Comparison of ENCODE assay signal across 22 mouse cellular contexts in genomic region chr19:58077529-58078070, GRCm38 (mm10).
DNase-seq lines count a peak whose midpoint lies in the region; ATAC-seq and TF ChIP-seq lines count a peak whose summit lies in the region.
"Had no signal": no experiment of that assay in that cellular context is flagged by ENCODE, and none has a peak within 500 bp of the region (broad histone marks: within the 10 kb centered on the region; RNA-seq: fewer than 3 reads in every experiment).

No protein-coding gene starts in this region.

- peak; percentile 76 for ATAC-seq in forebrain, embryonic 13.5 days
- 0 out of 2 replicates have a peak, but pooled peaks have one; percentile 43 for ATAC-seq in midbrain, embryonic 13.5 days
- ATAC-seq in midbrain, postnatal 0 days (ENCODE audit: low FRiP score), result no peak
- ATAC-seq in midbrain, embryonic 14.5 days (ENCODE audit: low FRiP score, low TSS enrichment), result no peak
- ATAC-seq in intestine, postnatal 0 days, result no peak
- no peak for ATAC-seq in megakaryocyte progenitor cell, adult 5-6 weeks (replicated peaks; ENCODE audit: poor library complexity)
- ATAC-seq: liver, postnatal 0 days; lung, postnatal 0 days had no signal

- no peak for DNase-seq in forebrain, embryonic 10.5 days (ENCODE audit: extremely low spot score, low spot score)
- DNase-seq in midbrain, postnatal 0 days (ENCODE audit: low spot score), result no peak
- peak; percentile 48 for DNase-seq in midbrain, embryonic 14.5 days
- DNase-seq: adrenal gland, postnatal 14 days; cerebellum, adult 8-10 months; cerebellum, postnatal 36 days; embryo, embryonic 11 days; kidney, adult 18-20 months; kidney, postnatal 4 days; liver, postnatal 0 days; right cerebral cortex, adult 18-20 months; right cerebral cortex, postnatal 4 days; thymus, postnatal 36 days had no signal

- H3K36me3 ChIP-seq in forebrain, embryonic 13.5 days (ENCODE audit: poor library complexity, severe bottlenecking), result no peaks in the 10 kb centered on the region
- no peaks in the 10 kb centered on the region for H3K36me3 ChIP-seq in forebrain, embryonic 10.5 days (replicated peaks)
- H3K36me3 ChIP-seq in midbrain, embryonic 13.5 days, result no peaks in the 10 kb centered on the region
- H3K36me3 ChIP-seq in midbrain, postnatal 0 days (ENCODE audit: insufficient read depth, low read length), result no peaks in the 10 kb centered on the region
- H3K36me3 ChIP-seq in midbrain, embryonic 14.5 days (ENCODE audit: control insufficient read depth, insufficient read depth, low read length), result no peaks in the 10 kb centered on the region
- no peaks in the 10 kb centered on the region for H3K36me3 ChIP-seq in intestine, postnatal 0 days (ENCODE audit: control insufficient read depth, insufficient read depth)
- H3K36me3 ChIP-seq: heart, embryonic 10.5 days; limb, embryonic 12.5 days; neural tube, embryonic 12.5 days had no signal

- H3K9me3 ChIP-seq in forebrain, embryonic 13.5 days (replicated peaks), result no peaks in the 10 kb centered on the region
- no peaks in the 10 kb centered on the region for H3K9me3 ChIP-seq in forebrain, embryonic 10.5 days
- H3K9me3 ChIP-seq in midbrain, embryonic 13.5 days, result no peaks in the 10 kb centered on the region; the same call in 1 of the 2 replicates
- no peaks in the 10 kb centered on the region for H3K9me3 ChIP-seq in midbrain, postnatal 0 days (ENCODE audit: low read length)
- no peaks in the 10 kb centered on the region for H3K9me3 ChIP-seq in midbrain, embryonic 14.5 days (ENCODE audit: control insufficient read depth, low read length)
- H3K9me3 ChIP-seq in intestine, postnatal 0 days (ENCODE audit: control insufficient read depth), result no peaks in the 10 kb centered on the region
- H3K9me3 ChIP-seq: heart, embryonic 10.5 days; limb, embryonic 12.5 days; neural tube, embryonic 12.5 days had no signal

- 0 out of 2 replicates have a peak, but pooled peaks cover 2% of the 10 kb centered on the region for H3K27me3 ChIP-seq in forebrain, embryonic 13.5 days
- H3K27me3 ChIP-seq in forebrain, embryonic 10.5 days (ENCODE audit: poor library complexity, severe bottlenecking), result peaks cover 16% of the 10 kb centered on the region
- H3K27me3 ChIP-seq in midbrain, embryonic 13.5 days, result no peaks in the 10 kb centered on the region
- no peaks in the 10 kb centered on the region for H3K27me3 ChIP-seq in midbrain, postnatal 0 days (ENCODE audit: insufficient read depth, low read length)
- H3K27me3 ChIP-seq in midbrain, embryonic 14.5 days (ENCODE audit: control insufficient read depth, insufficient read depth, low read length), result no peaks in the 10 kb centered on the region
- H3K27me3 ChIP-seq in intestine, postnatal 0 days (replicated peaks; ENCODE audit: control insufficient read depth, insufficient read depth, low read length), result no peaks in the 10 kb centered on the region
- H3K27me3 ChIP-seq: limb, embryonic 12.5 days; neural tube, embryonic 12.5 days had no signal

- H3K9ac ChIP-seq in forebrain, embryonic 13.5 days, result no peak overlapping the region
- peak overlapping the region; percentile 42; the same call in 1 of the 2 replicates for H3K9ac ChIP-seq in midbrain, embryonic 13.5 days (replicated peaks)
- no peak overlapping the region for H3K9ac ChIP-seq in midbrain, postnatal 0 days (replicated peaks; ENCODE audit: low read length, poor library complexity, severe bottlenecking)
- no peak overlapping the region for H3K9ac ChIP-seq in midbrain, embryonic 14.5 days (replicated peaks; ENCODE audit: low read length)
- no peak overlapping the region for H3K9ac ChIP-seq in intestine, postnatal 0 days (ENCODE audit: low read depth, low read length)
- H3K9ac ChIP-seq: limb, embryonic 12.5 days; liver, postnatal 0 days; neural tube, embryonic 12.5 days had no signal

- TF ChIP-seq CTCF in midbrain, postnatal 0 days (IDR thresholded peaks at IDR 0.05), result no peak
- no peak for TF ChIP-seq CTCF in intestine, postnatal 0 days (IDR thresholded peaks at IDR 0.05; ENCODE audit: low read depth)

- H3K27ac ChIP-seq in forebrain, embryonic 13.5 days, result peak overlapping the region; percentile 32; the same call in 1 of the 2 replicates
- no peak overlapping the region for H3K27ac ChIP-seq in forebrain, embryonic 10.5 days
- H3K27ac ChIP-seq in midbrain, embryonic 13.5 days, result peak overlapping the region; percentile 64
- no peak overlapping the region for H3K27ac ChIP-seq in midbrain, postnatal 0 days (ENCODE audit: low read depth, low read length)
- peak overlapping the region; percentile 72; the same call in 1 of the 2 replicates for H3K27ac ChIP-seq in midbrain, embryonic 14.5 days (replicated peaks; ENCODE audit: low read depth, low read length)
- H3K27ac ChIP-seq in intestine, postnatal 0 days (ENCODE audit: low read depth, low read length), result no peak overlapping the region
- H3K27ac ChIP-seq: heart, embryonic 10.5 days; limb, embryonic 12.5 days; neural tube, embryonic 12.5 days had no signal

- H3K4me3 ChIP-seq in forebrain, embryonic 13.5 days, result no peak overlapping the region
- no peak overlapping the region for H3K4me3 ChIP-seq in forebrain, embryonic 10.5 days
- no peak overlapping the region for H3K4me3 ChIP-seq in midbrain, embryonic 13.5 days (replicated peaks)
- H3K4me3 ChIP-seq in midbrain, postnatal 0 days (ENCODE audit: low read depth, low read length), result no peak overlapping the region
- no peak overlapping the region for H3K4me3 ChIP-seq in midbrain, embryonic 14.5 days (replicated peaks; ENCODE audit: low read depth, low read length)
- H3K4me3 ChIP-seq in intestine, postnatal 0 days (ENCODE audit: low read depth, low read length), result no peak overlapping the region
- H3K4me3 ChIP-seq: heart, embryonic 10.5 days; limb, embryonic 12.5 days; neural tube, embryonic 12.5 days had no signal

- WGBS in forebrain, embryonic 13.5 days, result 41% methylated on average over 10 of the region's 10 CpGs
- WGBS in forebrain, embryonic 10.5 days, result 83% methylated on average over 10 of the region's 10 CpGs
- 63% methylated on average over 10 of the region's 10 CpGs for WGBS in midbrain, embryonic 13.5 days
- WGBS in midbrain, postnatal 0 days, result 55% methylated on average over 10 of the region's 10 CpGs
- 60% methylated on average over 10 of the region's 10 CpGs for WGBS in midbrain, embryonic 14.5 days
- 85% methylated on average over 10 of the region's 10 CpGs for WGBS in intestine, postnatal 0 days

- peaks cover 14% of the 10 kb centered on the region for H3K4me1 ChIP-seq in forebrain, embryonic 13.5 days
- peaks cover 26% of the 10 kb centered on the region for H3K4me1 ChIP-seq in forebrain, embryonic 10.5 days
- peaks cover 17% of the 10 kb centered on the region for H3K4me1 ChIP-seq in midbrain, embryonic 13.5 days (replicated peaks)
- no peaks in the 10 kb centered on the region for H3K4me1 ChIP-seq in midbrain, postnatal 0 days (ENCODE audit: insufficient read depth, low read length)
- H3K4me1 ChIP-seq in midbrain, embryonic 14.5 days (ENCODE audit: control insufficient read depth, insufficient read depth, low read length), result peaks cover 15% of the 10 kb centered on the region; the same call in 1 of the 2 replicates
- no peaks in the 10 kb centered on the region for H3K4me1 ChIP-seq in intestine, postnatal 0 days (replicated peaks; ENCODE audit: control insufficient read depth, insufficient read depth, low read length)

- H3K4me2 ChIP-seq in forebrain, embryonic 13.5 days, result peak overlapping the region; percentile 30; the same call in 1 of the 2 replicates
- H3K4me2 ChIP-seq in midbrain, embryonic 13.5 days (replicated peaks), result 0 out of 2 replicates have a peak overlapping the region, but pooled peaks have one; percentile 15
- H3K4me2 ChIP-seq in midbrain, postnatal 0 days (ENCODE audit: low read depth, low read length, poor library complexity, severe bottlenecking), result no peak overlapping the region; the same call in 1 of the 2 replicates
- H3K4me2 ChIP-seq in midbrain, embryonic 14.5 days (ENCODE audit: low read length), result peak overlapping the region; percentile 27; the same call in 1 of the 2 replicates
- H3K4me2 ChIP-seq in intestine, postnatal 0 days (replicated peaks; ENCODE audit: low read depth), result no peak overlapping the region
- H3K4me2 ChIP-seq: limb, embryonic 12.5 days; liver, embryonic 11.5 days; neural tube, embryonic 12.5 days had no signal

Comparison
In these comparisons a context has a peak if more than half of its experiments do, and no peak if none do; other contexts are left out.
1. ATAC-seq: peak in forebrain, embryonic 13.5 days (single experiment) and midbrain, embryonic 13.5 days (single experiment); none in midbrain, postnatal 0 days (single experiment), midbrain, embryonic 14.5 days (single experiment), intestine, postnatal 0 days (single experiment) and megakaryocyte progenitor cell, adult 5-6 weeks (single experiment).
2. H3K27ac ChIP-seq: peak in forebrain, embryonic 13.5 days (single experiment), midbrain, embryonic 13.5 days (single experiment) and midbrain, embryonic 14.5 days (single experiment); none in forebrain, embryonic 10.5 days (single experiment), midbrain, postnatal 0 days (single experiment) and intestine, postnatal 0 days (single experiment).
3. H3K4me2 ChIP-seq: peak in forebrain, embryonic 13.5 days (single experiment), midbrain, embryonic 13.5 days (single experiment) and midbrain, embryonic 14.5 days (single experiment); none in midbrain, postnatal 0 days (single experiment) and intestine, postnatal 0 days (single experiment).